Mouse (Mus musculus) limb, embryonic 15.5 days (tissue): ENCODE results near the gene Idua. TPM values are rescaled to one million over a fixed set of nuclear protein-coding genes. Genes with fewer than 3 reads are reported as not detected.

Source experiments
- ATAC-seq: fragments of 200-750 bp; cut with Nextera tagmentation; 2 replicates; pipeline ENCODE4 v1.8.0; 2017; ENCODE audit warnings: low read depth, moderate TSS enrichment; ENCODE audit not compliant: insufficient number of reproducible peaks, low FRiP score, low TSS enrichment
- H3K27ac ChIP-seq: fragments of 300-500 bp; sonication (generic); 2 replicates; pipeline ENCODE4 v1.5.1; 2015; ENCODE audit warnings: moderate library complexity, mild to moderate bottlenecking, inconsistent platforms
- H3K27me3 ChIP-seq: fragments of 300-500 bp; sonication (generic); 2 replicates; pipeline ENCODE4 v1.6.1; 2015; ENCODE audit warnings: inconsistent platforms
- H3K36me3 ChIP-seq: fragments of 300-500 bp; sonication (generic); 2 replicates; pipeline ENCODE4 v1.6.1; 2015; ENCODE audit warnings: inconsistent platforms
- H3K4me1 ChIP-seq: fragments of 300-500 bp; sonication (generic); 2 replicates; pipeline ENCODE4 v1.6.1; 2015; ENCODE audit warnings: inconsistent platforms
- H3K4me2 ChIP-seq: fragments of 300-500 bp; sonication (generic); 2 replicates; pipeline ENCODE4 v1.6.1; 2015; ENCODE audit warnings: mild to moderate bottlenecking, inconsistent platforms
- H3K4me3 ChIP-seq: fragments of 300-500 bp; sonication (generic); 2 replicates; pipeline ENCODE4 v1.5.1; 2015; ENCODE audit warnings: mild to moderate bottlenecking, inconsistent platforms
- H3K9ac ChIP-seq: fragments of 300-500 bp; sonication (generic); 2 replicates; pipeline ENCODE4 v1.6.1; 2015; ENCODE audit warnings: inconsistent platforms
- H3K9me3 ChIP-seq: fragments of 300-500 bp; sonication (generic); 2 replicates; pipeline ENCODE4 v1.6.1; 2016; ENCODE audit warnings: inconsistent platforms
- WGBS: fragments of 180-500 bp; shearing (Covaris S2); methylation state at CpG from one replicate; pipeline ENCODE4 v1.1.7; 2015; 5-methylcytosine and 5-hydroxymethylcytosine counted together
- polyA plus RNA-seq: library from polyadenylated mRNA; unstranded; fragments of >200 nt; fragmentation: Nextera tagmentation; extraction: Ambion mirVana; gene quantifications from 2 replicates; pipeline ENCODE4 v1.2.1, GENCODE M21; 2015

Idua gene
- polyA plus RNA-seq, 1 experiment from 2014 or later = 17.8 TPM

DNA sequence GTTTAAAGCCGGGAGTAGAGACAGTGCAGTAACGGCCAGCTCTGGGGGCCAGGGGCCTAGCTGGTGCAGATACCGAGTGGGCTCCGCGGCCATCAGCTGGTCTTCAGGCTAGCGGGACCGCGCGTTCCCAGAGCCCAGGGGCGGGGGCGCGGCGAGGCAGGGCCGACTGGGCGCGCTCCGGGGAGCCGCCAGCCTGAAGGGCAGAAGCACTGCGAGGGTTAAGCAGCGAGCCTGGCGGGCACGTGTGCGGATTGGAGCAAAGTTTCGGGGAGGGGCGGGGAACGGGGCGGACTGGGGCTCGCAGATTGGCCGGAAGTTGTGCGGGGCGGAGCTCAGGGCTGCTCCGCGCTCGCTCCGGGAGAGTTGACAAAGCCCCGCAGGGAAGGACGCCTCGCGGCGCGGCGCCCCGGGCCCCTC is 33.7 kb downstream of the Idua start:
- H3K27ac ChIP-seq = peak overlapping the region; percentile 55
- H3K4me3 ChIP-seq = peak overlapping the region; percentile 91
- H3K9ac ChIP-seq = peak overlapping the region; percentile 78
- no peaks in the 10 kb centered on the region for H3K9me3 ChIP-seq
- no peaks in the 10 kb centered on the region for H3K36me3 ChIP-seq
- no peaks in the 10 kb centered on the region for H3K27me3 ChIP-seq
- peaks cover 60% of the 10 kb centered on the region for H3K4me1 ChIP-seq
- ATAC-seq = peak; percentile 90
- H3K4me2 ChIP-seq = peak overlapping the region; percentile 84
- 1% methylated on average over 41 of the region's 43 CpGs for WGBS

DNA sequence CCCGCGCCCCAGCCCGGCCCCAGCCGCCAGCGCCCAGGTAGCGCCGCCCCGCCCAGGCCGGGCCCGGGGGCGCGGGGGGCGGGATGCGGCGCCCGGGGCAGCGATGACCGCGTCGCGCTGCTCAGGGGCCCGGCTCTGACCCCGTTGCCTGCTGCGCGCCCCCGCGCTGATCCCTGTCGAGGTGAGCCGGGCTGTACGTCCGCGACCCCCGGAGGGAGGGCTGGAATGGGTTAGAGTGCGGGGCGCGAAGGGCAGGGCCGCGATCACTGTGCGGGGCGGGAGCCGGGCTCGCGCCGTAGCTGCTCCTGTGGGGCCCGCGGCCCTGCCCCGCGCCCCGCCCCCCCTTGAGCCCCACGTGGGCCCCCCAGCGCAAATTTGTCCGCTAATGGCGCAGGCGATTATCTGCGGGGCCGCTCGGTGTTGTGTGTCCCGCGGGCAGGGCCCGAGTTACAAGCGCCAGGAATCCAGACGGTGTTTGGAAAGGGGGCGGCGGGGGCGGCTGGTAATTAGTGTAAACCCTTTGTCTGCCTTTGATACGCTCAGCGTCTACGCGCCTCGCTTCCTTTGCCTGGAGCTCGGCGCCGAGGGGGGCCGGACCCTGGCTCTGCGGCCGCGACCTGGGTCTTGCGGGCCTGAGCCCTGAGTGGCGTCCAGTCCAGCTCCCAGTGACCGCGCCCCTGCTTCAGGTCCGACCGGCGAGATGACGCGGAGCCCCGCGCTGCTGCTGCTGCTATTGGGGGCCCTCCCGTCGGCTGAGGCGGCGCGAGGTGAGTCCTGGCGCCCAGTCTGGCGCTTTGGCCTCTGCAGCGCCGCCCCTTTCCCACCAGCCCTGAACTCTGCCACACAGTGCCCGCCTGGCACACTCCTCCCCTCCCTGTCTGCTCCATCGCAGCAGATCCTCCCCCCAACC is 34.5 kb downstream of the Idua start:
- Histone ChIP-seq H3K4me2 (peak overlapping the region; percentile 84), H3K4me1 (peaks cover 68% of the 10 kb centered on the region), H3K4me3 (peak overlapping the region; percentile 91), H3K9ac (peak overlapping the region; percentile 78), H3K36me3 (no peaks in the 10 kb centered on the region), H3K27ac (peak overlapping the region; percentile 33), H3K9me3 (no peaks in the 10 kb centered on the region), H3K27me3 (no peaks in the 10 kb centered on the region)
- peak; percentile 13 for ATAC-seq
- 1% methylated on average over 90 of the region's 99 CpGs for WGBS

DNA sequence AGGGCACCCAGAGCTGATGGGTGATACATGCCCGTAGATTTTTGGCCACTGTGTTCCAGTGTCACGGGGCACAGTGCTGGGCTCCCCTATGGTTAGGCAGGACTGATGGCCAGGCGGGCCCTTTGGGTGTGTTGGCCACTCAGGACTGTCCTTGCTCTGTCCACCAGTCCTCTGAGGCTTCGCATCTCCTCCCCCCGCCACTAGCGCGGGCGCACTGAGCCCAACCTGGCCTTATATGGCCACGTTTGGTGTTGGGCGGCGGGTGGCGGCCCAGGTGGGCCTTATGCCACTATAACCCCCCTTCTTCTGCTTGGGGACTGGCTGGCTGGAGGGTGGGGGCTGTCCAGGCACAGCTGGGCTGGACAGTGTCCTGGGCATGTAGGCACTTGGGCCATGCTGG is 35.7 kb downstream of the Idua start:
- Histone ChIP-seq H3K27ac (peak overlapping the region; percentile 73; the same call in 1 of the 2 replicates), H3K9me3 (no peaks in the 10 kb centered on the region), H3K36me3 (no peaks in the 10 kb centered on the region), H3K4me2 (peak overlapping the region; percentile 84), H3K27me3 (no peaks in the 10 kb centered on the region), H3K4me3 (peak overlapping the region; percentile 91), H3K4me1 (peaks cover 80% of the 10 kb centered on the region), H3K9ac (no peak overlapping the region)
- ATAC-seq = no peak
- 91% methylated on average over 12 of the region's 12 CpGs for WGBS

DNA sequence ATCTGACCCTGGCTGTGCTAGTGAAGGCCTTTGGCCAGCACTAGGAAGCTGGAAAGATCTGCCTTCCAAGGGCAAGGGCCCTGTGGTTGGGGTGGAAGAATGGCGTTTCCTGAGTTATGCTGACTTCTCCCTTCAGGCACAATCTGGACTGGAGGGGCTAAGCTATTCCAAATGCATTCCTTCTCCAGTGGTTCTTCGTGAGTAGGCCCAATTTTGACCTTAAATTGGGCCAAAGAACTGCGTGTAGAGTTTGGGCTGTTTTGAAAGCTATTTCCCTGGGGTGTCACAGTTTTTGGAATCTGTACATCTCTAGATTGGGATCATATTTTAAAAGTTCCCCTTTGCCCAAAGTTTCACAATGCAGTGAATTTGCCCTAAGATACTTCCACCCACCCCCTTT is 36.4 kb downstream of the Idua start:
- Histone ChIP-seq H3K4me3 (0 out of 2 replicates have a peak overlapping the region, but pooled peaks have one; percentile 91), H3K27me3 (no peaks in the 10 kb centered on the region), H3K4me2 (peak overlapping the region; percentile 19; the same call in 1 of the 2 replicates), H3K9ac (0 out of 2 replicates have a peak overlapping the region, but pooled peaks have one; percentile 10), H3K36me3 (no peaks in the 10 kb centered on the region), H3K9me3 (no peaks in the 10 kb centered on the region), H3K27ac (peak overlapping the region; percentile 73), H3K4me1 (peaks cover 86% of the 10 kb centered on the region)
- ATAC-seq = no peak
- 58% methylated on average over 3 of the region's 3 CpGs for WGBS

DNA sequence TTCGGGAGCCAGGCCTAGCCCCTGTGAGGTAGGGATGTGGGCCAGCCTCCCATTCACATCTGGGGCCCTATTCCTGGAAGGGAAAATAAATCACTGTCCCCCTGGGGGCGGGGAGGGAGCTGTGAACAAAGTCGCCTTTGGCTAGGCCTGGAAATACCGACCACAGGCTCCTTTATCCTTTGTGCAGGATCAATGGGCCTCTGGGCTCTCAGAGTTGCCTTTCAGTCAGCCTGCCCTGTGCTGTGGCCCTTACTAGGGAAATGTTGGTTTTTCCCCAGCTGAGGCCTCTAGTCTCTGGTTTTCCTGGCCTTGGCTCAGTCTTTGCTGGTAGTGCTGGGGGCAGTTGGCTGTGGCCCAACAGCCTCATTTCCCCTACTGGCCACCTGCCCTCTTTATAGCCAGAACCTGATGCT is 37.2 kb downstream of the Idua start:
- H3K9ac ChIP-seq = no peak overlapping the region
- H3K4me1 ChIP-seq = peaks cover 83% of the 10 kb centered on the region
- 0 out of 2 replicates have a peak overlapping the region, but pooled peaks have one; percentile 2 for H3K4me2 ChIP-seq
- no peaks in the 10 kb centered on the region for H3K27me3 ChIP-seq
- ATAC-seq = peak; percentile 16; the same call in 1 of the 2 replicates
- no peak overlapping the region for H3K4me3 ChIP-seq
- WGBS = 32% methylated on average over 4 of the region's 4 CpGs
- H3K9me3 ChIP-seq = no peaks in the 10 kb centered on the region
- H3K27ac ChIP-seq = peak overlapping the region; percentile 73
- H3K36me3 ChIP-seq = 0 out of 2 replicates have a peak, but pooled peaks cover 4% of the 10 kb centered on the region

DNA sequence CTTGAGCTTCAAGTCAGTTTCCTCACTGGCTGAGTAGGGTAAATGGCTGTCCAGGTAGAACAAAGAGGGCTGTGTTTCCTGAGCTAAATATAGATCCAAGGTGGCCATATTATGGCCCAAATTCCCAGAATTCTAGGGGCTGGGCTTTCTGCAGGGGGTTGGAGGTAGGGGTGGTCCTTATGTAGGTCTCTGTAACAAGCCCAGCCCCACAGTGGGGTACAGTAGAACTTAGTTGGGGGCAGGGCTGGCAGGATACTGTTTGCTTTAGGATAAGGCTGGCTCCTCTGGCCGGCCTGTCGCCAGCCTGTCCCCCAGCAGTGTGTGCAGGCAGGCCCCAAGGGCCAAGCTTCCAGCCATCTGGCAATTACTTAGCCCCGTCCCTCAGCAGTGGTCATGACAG is 40.2 kb downstream of the Idua start:
- Histone ChIP-seq H3K27ac (peak overlapping the region; percentile 73), H3K36me3 (peaks cover 19% of the 10 kb centered on the region), H3K4me1 (peaks cover 80% of the 10 kb centered on the region), H3K4me2 (no peak overlapping the region), H3K27me3 (no peaks in the 10 kb centered on the region), H3K9me3 (no peaks in the 10 kb centered on the region), H3K9ac (0 out of 2 replicates have a peak overlapping the region, but pooled peaks have one; percentile 20), H3K4me3 (no peak overlapping the region)
- 48% methylated on average over 3 of the region's 3 CpGs for WGBS
- peak; percentile 42; the same call in 1 of the 2 replicates for ATAC-seq

DNA sequence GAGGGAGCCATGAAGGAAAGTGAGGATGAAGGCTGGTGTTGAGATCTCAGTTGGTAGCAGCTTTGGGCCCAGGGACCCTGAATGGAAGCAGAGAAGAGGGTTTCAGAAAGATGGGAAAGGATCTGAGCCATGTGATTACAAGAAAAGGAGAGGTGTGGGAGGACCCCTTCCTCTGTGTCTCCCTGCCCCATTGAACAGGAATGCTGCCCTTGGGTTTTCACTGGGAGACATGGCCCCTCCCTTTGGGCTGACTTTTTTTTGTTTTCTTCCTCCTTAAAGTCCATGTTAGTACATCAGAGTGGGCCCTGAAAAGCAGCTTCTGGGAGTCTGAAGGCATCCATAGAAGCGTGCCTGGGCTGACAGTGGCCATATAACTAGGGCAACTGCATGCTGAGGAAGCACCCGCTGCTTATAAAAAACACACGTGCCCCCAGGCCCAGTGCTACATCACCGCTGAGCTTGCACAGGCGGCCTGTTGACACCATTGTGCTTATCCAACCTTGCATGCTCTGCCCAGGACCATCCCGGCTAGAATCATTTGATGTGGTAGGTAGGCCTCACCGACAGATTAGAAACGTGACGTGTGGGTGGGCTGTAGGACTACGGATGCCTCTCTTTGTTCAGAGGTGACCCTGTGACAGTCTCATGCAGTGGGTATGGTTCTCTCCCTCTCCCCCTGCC is 41.4 kb downstream of the Idua start:
- Histone ChIP-seq H3K4me2 (no peak overlapping the region), H3K4me3 (no peak overlapping the region), H3K9me3 (no peaks in the 10 kb centered on the region), H3K9ac (no peak overlapping the region), H3K4me1 (peaks cover 69% of the 10 kb centered on the region), H3K27ac (peak overlapping the region; percentile 73), H3K27me3 (no peaks in the 10 kb centered on the region), H3K36me3 (peaks cover 30% of the 10 kb centered on the region)
- no peak for ATAC-seq
- 69% methylated on average over 10 of the region's 10 CpGs for WGBS

DNA sequence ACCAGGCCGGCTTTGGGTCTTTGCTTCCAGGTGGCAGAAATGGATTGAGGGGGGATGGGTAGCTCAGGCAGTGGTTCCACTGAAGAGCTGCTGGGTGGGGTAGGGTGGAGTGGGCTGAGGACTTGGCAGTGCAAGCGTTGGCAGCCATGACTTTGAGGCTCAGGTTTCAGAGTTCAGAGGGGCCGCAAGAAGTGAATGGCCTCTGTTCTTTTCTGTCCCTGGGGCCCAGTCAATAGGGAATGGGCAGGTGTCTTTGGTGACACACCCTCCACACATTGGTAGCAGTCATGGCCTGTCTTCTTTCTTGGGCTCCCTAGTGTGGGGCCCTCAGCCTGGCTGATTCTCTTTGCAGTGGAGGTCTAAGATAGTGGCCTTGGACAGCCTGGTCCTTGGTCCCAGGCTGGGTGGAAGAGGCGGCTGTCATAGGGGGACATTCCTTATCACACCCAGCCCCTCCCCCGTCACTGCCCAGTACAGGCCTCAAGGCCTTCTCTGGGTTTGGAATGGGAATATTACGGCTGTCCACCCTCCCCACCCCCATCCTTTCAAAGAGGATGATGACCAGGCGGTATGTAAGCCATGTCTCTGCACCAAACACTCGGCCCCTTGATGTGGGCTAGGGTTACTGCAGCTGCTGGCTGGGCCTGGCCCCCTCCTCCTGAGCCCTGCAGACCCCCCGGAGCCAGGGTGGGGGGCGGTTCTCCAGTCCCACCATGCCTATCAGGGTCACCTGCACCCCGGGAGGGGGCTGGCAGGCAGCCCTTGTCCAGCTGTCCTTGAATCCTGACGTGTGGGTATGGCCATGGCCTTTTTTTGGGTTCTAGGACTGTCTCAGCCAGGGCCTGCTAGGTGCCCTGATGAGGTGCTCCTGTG is 43.9 kb downstream of the Idua start:
- Histone ChIP-seq H3K27me3 (no peaks in the 10 kb centered on the region), H3K36me3 (peaks cover 49% of the 10 kb centered on the region), H3K4me1 (peaks cover 44% of the 10 kb centered on the region), H3K4me3 (no peak overlapping the region), H3K4me2 (no peak overlapping the region), H3K9ac (no peak overlapping the region), H3K9me3 (no peaks in the 10 kb centered on the region), H3K27ac (peak overlapping the region; percentile 22; the same call in 1 of the 2 replicates)
- 65% methylated on average over 12 of the region's 12 CpGs for WGBS
- ATAC-seq = no peak; the same call in 1 of the 2 replicates

DNA sequence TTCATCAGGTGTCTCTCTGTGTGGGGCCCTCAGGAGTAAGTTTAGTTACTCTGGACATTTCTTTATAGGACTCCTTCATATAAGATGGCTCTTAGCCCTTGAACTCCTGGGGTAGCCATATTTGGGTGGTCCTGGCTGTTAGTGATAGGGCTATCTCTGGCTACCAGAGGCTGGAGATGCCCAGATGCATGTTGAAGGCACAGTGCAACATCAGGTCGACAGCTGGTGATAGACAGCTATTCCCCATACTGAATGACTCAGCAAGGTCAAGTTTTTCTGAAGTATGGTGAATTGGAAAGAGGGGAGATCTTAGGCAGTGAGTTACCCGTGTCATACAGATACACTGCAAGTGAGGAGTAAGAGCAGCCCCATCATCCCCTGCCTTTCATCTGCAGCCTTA is 47.6 kb downstream of the Idua start:
- H3K9me3 ChIP-seq = no peaks in the 10 kb centered on the region
- H3K27ac ChIP-seq = no peak overlapping the region
- H3K9ac ChIP-seq = no peak overlapping the region
- H3K27me3 ChIP-seq = no peaks in the 10 kb centered on the region
- H3K36me3 ChIP-seq = peaks cover 41% of the 10 kb centered on the region
- H3K4me1 ChIP-seq = peaks cover 14% of the 10 kb centered on the region
- WGBS = 74% methylated on average over 2 of the region's 2 CpGs
- H3K4me3 ChIP-seq = no peak overlapping the region
- no peak for ATAC-seq
- no peak overlapping the region for H3K4me2 ChIP-seq

DNA sequence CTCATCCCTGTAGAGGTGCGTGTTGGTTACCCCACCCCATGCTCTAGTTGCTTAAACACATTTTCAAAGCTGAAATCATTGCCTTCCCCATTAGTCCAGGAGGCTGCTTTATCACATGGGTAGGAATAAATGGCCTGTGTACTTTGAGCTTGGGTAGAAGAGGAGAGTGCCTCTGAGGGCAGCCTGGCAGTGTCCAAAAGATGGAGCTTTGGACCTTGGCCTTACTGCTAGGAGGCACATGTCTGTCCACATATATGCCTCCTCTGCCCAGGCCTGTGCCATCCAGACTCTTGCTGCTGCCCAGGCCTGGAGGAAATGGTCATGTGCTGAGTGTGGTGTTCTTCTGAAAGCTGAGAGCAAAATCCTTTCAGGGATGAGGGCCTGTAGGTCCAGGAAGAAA is 48.3 kb downstream of the Idua start:
- H3K36me3 ChIP-seq = peaks cover 41% of the 10 kb centered on the region
- 96% methylated on average over 1 of the region's 1 CpGs for WGBS

More for the DNA sequence above, 48.3 kb downstream of the Idua start:
- no peak overlapping the region for H3K4me3 ChIP-seq
- ATAC-seq = no peak
- peaks cover 13% of the 10 kb centered on the region for H3K4me1 ChIP-seq
- H3K4me2 ChIP-seq = no peak overlapping the region
- no peak overlapping the region for H3K27ac ChIP-seq
- H3K9me3 ChIP-seq = no peaks in the 10 kb centered on the region
- H3K27me3 ChIP-seq = no peaks in the 10 kb centered on the region
- H3K9ac ChIP-seq = no peak overlapping the region
